ENCODE assay signal across 30 mouse cellular contexts in the genomic region with DNA sequence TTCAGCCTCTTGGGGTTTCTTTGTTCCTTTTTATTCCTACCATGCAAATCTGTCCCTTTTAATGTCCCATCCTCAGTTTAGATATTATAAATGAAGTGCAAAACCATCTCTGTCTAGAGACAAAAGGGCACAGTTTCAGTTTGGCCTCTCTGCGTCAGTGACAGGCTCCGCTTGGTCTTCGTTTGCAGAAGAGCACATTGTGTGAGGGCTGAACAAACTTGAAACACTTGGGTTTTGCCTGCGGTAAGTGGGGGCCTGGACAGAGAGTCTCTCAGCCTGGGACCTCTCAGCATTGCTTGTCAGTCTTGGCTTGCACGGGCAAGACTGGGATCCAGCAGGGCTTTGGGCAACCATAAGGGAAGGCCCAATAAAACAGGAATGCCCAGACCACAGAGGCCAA.
DNase-seq lines count a peak whose midpoint lies in the region; ATAC-seq and TF ChIP-seq lines count a peak whose summit lies in the region.
"Had no signal": no experiment of that assay in that cellular context is flagged by ENCODE, and none has a peak within 500 bp of the region (broad histone marks: within the 10 kb centered on the region; RNA-seq: fewer than 3 reads in every experiment).

No protein-coding gene starts in this region.

- peak; percentile 31 for DNase-seq in embryo, embryonic 9.5 days (ENCODE audit: extremely low spot score)
- DNase-seq in embryo, embryonic 11 days, result no peak
- peak; percentile 74 for DNase-seq in lung, embryonic 14.5 days
- DNase-seq in lung, adult 2 months, result no peak
- peak; percentile 22 for DNase-seq in lung, postnatal 10 days
- peak; percentile 8 for DNase-seq in lung, postnatal 36 days
- no peak for DNase-seq in gastrocnemius, postnatal 14 days
- DNase-seq in kidney, adult 2 months, result no peak
- DNase-seq: adrenal gland, postnatal 10 days; adrenal gland, postnatal 36 days; cerebellum, adult 18-20 months; cerebellum, adult 9-10 months; cerebellum, postnatal 14 days; forebrain, postnatal 0 days; gastrocnemius, adult 2 months; gastrocnemius, postnatal 25 days; heart, adult 18-20 months; heart, postnatal 10 days; heart, postnatal 36 days had no signal

- no peaks in the 10 kb centered on the region for H3K27me3 ChIP-seq in lung, embryonic 14.5 days (ENCODE audit: insufficient read depth, low read length)
- no peaks in the 10 kb centered on the region for H3K27me3 ChIP-seq in kidney, adult 2 months (replicated peaks; ENCODE audit: control insufficient read depth, insufficient read depth, low read length)
- H3K27me3 ChIP-seq: CH12.LX; embryonic facial prominence, embryonic 12.5 days; embryonic facial prominence, embryonic 15.5 days; heart, embryonic 12.5 days; heart, embryonic 15.5 days; hindbrain, embryonic 13.5 days; Patski had no signal

- TF ChIP-seq POLR2A in lung, adult 2 months (IDR thresholded peaks at IDR 0.05; ENCODE audit: borderline replicate concordance, extremely low read depth, low read depth, low read length), result no peak
- no peak for TF ChIP-seq POLR2A in kidney, adult 2 months (IDR thresholded peaks at IDR 0.05; ENCODE audit: low read depth, low read length)

- no peak for TF ChIP-seq CTCF in lung, embryonic 14.5 days (IDR thresholded peaks at IDR 0.05; ENCODE audit: low read depth)
- TF ChIP-seq CTCF in lung, adult 2 months (IDR thresholded peaks at IDR 0.05; ENCODE audit: insufficient read depth, low read length), result no peak
- TF ChIP-seq CTCF in kidney, adult 2 months (conservative IDR thresholded peaks at IDR 0.05; ENCODE audit: insufficient read depth, insufficient read length, low read depth, low read length), result no peak

- peak; percentile 28; the same call in 1 of the 2 replicates for ATAC-seq in lung, embryonic 14.5 days (ENCODE audit: insufficient read depth)
- ATAC-seq: forebrain, embryonic 14.5 days; forebrain, postnatal 0 days; hindbrain, embryonic 16.5 days; Patski had no signal

- intact Hi-C loops in gastrocnemius, postnatal 14 days (cut with DNase I; ENCODE audit: low total_unique reads), result no loop called here

- H3K27ac ChIP-seq in lung, embryonic 14.5 days (ENCODE audit: low read depth), result no peak overlapping the region
- H3K27ac ChIP-seq in kidney, adult 2 months (ENCODE audit: insufficient read depth, low read depth, low read length), result no peak overlapping the region
- H3K27ac ChIP-seq: embryonic facial prominence, embryonic 12.5 days; embryonic facial prominence, embryonic 15.5 days; gastrocnemius, adult 2 months; heart, embryonic 15.5 days; hindbrain, embryonic 10.5 days; hindbrain, embryonic 13.5 days had no signal

- no peak overlapping the region for H3K4me2 ChIP-seq in lung, embryonic 14.5 days
- H3K4me2 ChIP-seq: embryonic facial prominence, embryonic 12.5 days; embryonic facial prominence, embryonic 15.5 days; heart, embryonic 12.5 days; heart, embryonic 15.5 days; hindbrain, embryonic 13.5 days had no signal

- 32% methylated on average over 5 of the region's 5 CpGs for WGBS in lung, embryonic 14.5 days
- 62% methylated on average over 5 of the region's 5 CpGs for WGBS in lung, adult 2 months
- 85% methylated on average over 5 of the region's 5 CpGs for WGBS in kidney, adult 2 months

- peaks cover 3% of the 10 kb centered on the region; the same call in 1 of the 2 replicates for H3K36me3 ChIP-seq in lung, embryonic 14.5 days (ENCODE audit: insufficient read depth)
- H3K36me3 ChIP-seq in kidney, adult 2 months (ENCODE audit: control insufficient read depth, insufficient read depth, low read length), result no peaks in the 10 kb centered on the region
- H3K36me3 ChIP-seq: embryonic facial prominence, embryonic 12.5 days; G1E; heart, embryonic 12.5 days; heart, embryonic 15.5 days; hindbrain, embryonic 13.5 days had no signal

- no peak overlapping the region for H3K4me3 ChIP-seq in lung, embryonic 14.5 days (ENCODE audit: low read depth, low read length)
- no peak overlapping the region for H3K4me3 ChIP-seq in lung, adult 2 months (replicated peaks; ENCODE audit: extremely low read depth, low read depth, low read length)
- no peak overlapping the region for H3K4me3 ChIP-seq in kidney, adult 2 months (ENCODE audit: insufficient read depth, low read depth, low read length)
- H3K4me3 ChIP-seq: embryonic facial prominence, embryonic 12.5 days; embryonic facial prominence, embryonic 15.5 days; gastrocnemius, adult 2 months; heart, embryonic 12.5 days; heart, embryonic 15.5 days; hindbrain, embryonic 10.5 days; hindbrain, embryonic 13.5 days had no signal

- H3K4me1 ChIP-seq in lung, embryonic 14.5 days (ENCODE audit: insufficient read depth), result no peaks in the 10 kb centered on the region
- no peaks in the 10 kb centered on the region for H3K4me1 ChIP-seq in lung, adult 2 months (ENCODE audit: control insufficient read depth, insufficient read depth, low read length)
- no peaks in the 10 kb centered on the region for H3K4me1 ChIP-seq in kidney, adult 2 months (ENCODE audit: control insufficient read depth, insufficient read depth, low read length)
- H3K4me1 ChIP-seq: heart, embryonic 15.5 days had no signal

- no peaks in the 10 kb centered on the region for H3K9me3 ChIP-seq in lung, embryonic 14.5 days (ENCODE audit: low read depth, low read length)
- H3K9me3 ChIP-seq: embryonic facial prominence, embryonic 12.5 days; embryonic facial prominence, embryonic 15.5 days; heart, embryonic 12.5 days; heart, embryonic 15.5 days; hindbrain, embryonic 10.5 days; hindbrain, embryonic 13.5 days had no signal

- no peak overlapping the region for H3K9ac ChIP-seq in lung, embryonic 14.5 days
- H3K9ac ChIP-seq: embryonic facial prominence, embryonic 12.5 days; embryonic facial prominence, embryonic 15.5 days; forebrain, postnatal 0 days; heart, embryonic 12.5 days; heart, embryonic 15.5 days; hindbrain, embryonic 13.5 days had no signal

Comparison
In these comparisons a context has a peak if more than half of its experiments do, and no peak if none do; other contexts are left out.
1. DNase-seq: peak in embryo, embryonic 9.5 days (single experiment), lung, embryonic 14.5 days (single experiment), lung, postnatal 10 days (single experiment) and lung, postnatal 36 days (single experiment); none in embryo, embryonic 11 days (single experiment), lung, adult 2 months (single experiment), gastrocnemius, postnatal 14 days (single experiment) and kidney, adult 2 months (single experiment).